Mouse (Mus musculus) G1E (cell line): ENCODE measurements at regions not wholly inside any gene's neighbourhood (a gene's known extent, or its start where the extent isn't known, plus 50 kb on each side); places are given as distances from the start of the nearest gene placed in this dataset.

Experiments
- ATAC-seq: 2 replicates; pipeline ENCODE4 v1.8.0; 2016; ENCODE audit warnings: mild to moderate bottlenecking; ENCODE audit not compliant: insufficient number of reproducible peaks, poor library complexity, low FRiP score, severe bottlenecking; ENCODE audit errors: extremely low read depth
- DNase-seq: peaks from one replicate; pipeline ENCODE4 v3.0.0; 2012; ENCODE audit warnings: low spot score
- H3K27me3 ChIP-seq: 2 replicates; pipeline ENCODE4 v1.6.1; 2012; ENCODE audit warnings: mild to moderate bottlenecking, low read length, inconsistent platforms; ENCODE audit not compliant: insufficient read depth
- H3K36me3 ChIP-seq: replicated peaks from 2 replicates; pipeline ENCODE3; 2012; ENCODE audit warnings: mild to moderate bottlenecking, inconsistent platforms
- H3K4me1 ChIP-seq: 2 replicates; pipeline ENCODE4 v1.6.1; 2012; ENCODE audit warnings: low read depth, low read length, inconsistent platforms, mixed read lengths; ENCODE audit not compliant: insufficient read depth
- H3K4me3 ChIP-seq: 2 replicates; pipeline ENCODE4 v1.5.1; 2012; ENCODE audit warnings: low read depth, mild to moderate bottlenecking, inconsistent platforms, low read length, moderate library complexity, mixed read lengths
- H3K9me3 ChIP-seq: replicated peaks from 2 replicates; pipeline ENCODE4 v1.6.1; 2012; ENCODE audit warnings: inconsistent platforms
- CTCF ChIP-seq: IDR thresholded peaks from 2 replicates; pipeline ENCODE4 v1.5.1; 2012; ENCODE audit warnings: low read depth, low read length, inconsistent platforms, mixed read lengths
- GATA1 ChIP-seq: IDR thresholded peaks from 2 replicates; pipeline ENCODE4 v1.6.1; 2012; ENCODE audit warnings: borderline replicate concordance, low read length, inconsistent platforms, mixed read lengths
- GATA2 ChIP-seq: IDR thresholded peaks from 2 replicates; pipeline ENCODE4 v1.6.1; 2012; ENCODE audit warnings: low read depth, low read length, inconsistent platforms, borderline replicate concordance
- POLR2AphosphoS5 ChIP-seq: IDR thresholded peaks from 2 replicates; pipeline ENCODE4 v1.6.1; 2012; ENCODE audit warnings: low read depth, low read length, inconsistent platforms; ENCODE audit not compliant: insufficient replicate concordance
- TAL1 ChIP-seq: conservative IDR thresholded peaks from 2 replicates; pipeline ENCODE4 v1.6.1; 2012; ENCODE audit warnings: low read depth, low read length, inconsistent platforms, mixed read lengths

- H3K4me1 ChIP-seq = no peaks in the 10 kb centered on the region
- H3K4me3 ChIP-seq = no peak overlapping the region
- H3K27me3 ChIP-seq = no peaks in the 10 kb centered on the region; the same call in 1 of the 2 replicates
- H3K36me3 ChIP-seq = no peaks in the 10 kb centered on the region
- DNase-seq = no peak
- no peak for ATAC-seq
- no peak for TF ChIP-seq GATA1
- no peak for TF ChIP-seq GATA2
- TF ChIP-seq CTCF = no peak
- TF ChIP-seq TAL1 = no peak
- TF ChIP-seq POLR2AphosphoS5 = no peak
- no peaks in the 10 kb centered on the region for H3K9me3 ChIP-seq
Measured at GRCm38 (mm10) chr4:53915326-53915725, 89.5 kb downstream of the Tmem38b start.

DNA sequence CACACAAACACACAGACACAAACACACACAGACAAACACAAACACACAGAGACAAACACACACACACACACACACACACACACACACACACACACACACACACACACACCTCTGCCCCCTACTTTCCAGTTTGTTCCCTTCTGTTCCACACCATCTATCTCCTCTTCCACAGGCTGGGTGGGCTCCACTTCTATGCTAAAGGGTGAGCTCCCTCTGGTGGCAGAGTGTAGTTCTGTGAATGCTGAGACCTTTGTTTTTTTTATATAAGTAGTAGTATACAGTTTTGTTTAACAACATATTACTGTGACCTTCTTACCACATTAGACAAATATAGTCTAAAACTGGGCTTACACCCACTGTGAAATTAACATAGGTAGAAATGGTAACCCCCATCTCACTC, 93.3 kb downstream of the Tmem38b start:
- no peaks in the 10 kb centered on the region for H3K9me3 ChIP-seq
- DNase-seq = peak; percentile 29
- H3K4me1 ChIP-seq = no peaks in the 10 kb centered on the region
- no peaks in the 10 kb centered on the region; the same call in 1 of the 2 replicates for H3K27me3 ChIP-seq
- no peak for ATAC-seq
- H3K4me3 ChIP-seq = no peak overlapping the region
- no peaks in the 10 kb centered on the region for H3K36me3 ChIP-seq
- TF ChIP-seq GATA2 = no peak
- no peak for TF ChIP-seq POLR2AphosphoS5
- no peak for TF ChIP-seq CTCF
- TF ChIP-seq GATA1 = no peak
- TF ChIP-seq TAL1 = no peak

GRCm38 (mm10) chr4:53920587-53920986, 94.7 kb downstream of the Tmem38b start:
- TF ChIP-seq GATA1 (no peak), GATA2 (no peak), POLR2AphosphoS5 (no peak), TAL1 (no peak), CTCF (no peak)
- H3K9me3 ChIP-seq = no peaks in the 10 kb centered on the region
- H3K4me3 ChIP-seq = no peak overlapping the region
- ATAC-seq = no peak
- no peaks in the 10 kb centered on the region; the same call in none of the 2 replicates for H3K27me3 ChIP-seq
- H3K36me3 ChIP-seq = no peaks in the 10 kb centered on the region
- H3K4me1 ChIP-seq = no peaks in the 10 kb centered on the region
- DNase-seq = no peak

- DNase-seq (no peak), ATAC-seq (no peak)
- Histone ChIP-seq H3K9me3 (no peaks in the 10 kb centered on the region), H3K4me3 (no peak overlapping the region), H3K27me3 (no peaks in the 10 kb centered on the region), H3K4me1 (no peaks in the 10 kb centered on the region), H3K36me3 (no peaks in the 10 kb centered on the region)
- TF ChIP-seq TAL1 (no peak), CTCF (no peak), POLR2AphosphoS5 (no peak), GATA2 (no peak), GATA1 (no peak)
Measured at GRCm38 (mm10) chr4:53931068-53931467, 105.2 kb downstream of the Tmem38b start.

GRCm38 (mm10) chr4:53931499-53931898, 105.7 kb downstream of the Tmem38b start:
- H3K4me1 ChIP-seq = no peaks in the 10 kb centered on the region
- ATAC-seq (no peak), DNase-seq (no peak)
- H3K36me3 ChIP-seq = no peaks in the 10 kb centered on the region
- H3K9me3 ChIP-seq = no peaks in the 10 kb centered on the region
- TF ChIP-seq GATA2 (no peak), POLR2AphosphoS5 (no peak), TAL1 (no peak)
- no peaks in the 10 kb centered on the region for H3K27me3 ChIP-seq
- no peak overlapping the region for H3K4me3 ChIP-seq

GRCm38 (mm10) chr4:53935306-53935705, 109.5 kb downstream of the Tmem38b start:
- no peaks in the 10 kb centered on the region for H3K4me1 ChIP-seq
- no peak overlapping the region for H3K4me3 ChIP-seq
- no peaks in the 10 kb centered on the region for H3K27me3 ChIP-seq
- ATAC-seq (no peak), DNase-seq (no peak)
- TF ChIP-seq GATA2 (no peak), CTCF (no peak), GATA1 (no peak), TAL1 (no peak), POLR2AphosphoS5 (no peak)
- H3K9me3 ChIP-seq = no peaks in the 10 kb centered on the region
- no peaks in the 10 kb centered on the region for H3K36me3 ChIP-seq
